Mouse (Mus musculus) heart, postnatal 0 days (tissue): Measurements from ENCODE around the gene Dok4. TPM values are rescaled to one million over a fixed set of nuclear protein-coding genes. Genes with fewer than 3 reads are reported as not detected.

Experiments used
- ATAC-seq: fragments of 200-750 bp; cut with Nextera tagmentation; 2 replicates; pipeline ENCODE4 v1.8.0; 2017; ENCODE audit warnings: low read depth, moderate number of reproducible peaks, moderate library complexity; ENCODE audit not compliant: insufficient read depth
- DNase-seq: peaks from one replicate; pipeline ENCODE4 v3.0.0-alpha.2; 2016; ENCODE audit warnings: low spot score
- H3K27ac ChIP-seq: fragments of 300-500 bp; sonication (generic); 2 replicates; pipeline ENCODE4 v1.5.1; 2014; ENCODE audit warnings: low read depth, mild to moderate bottlenecking
- H3K27me3 ChIP-seq: fragments of 300-500 bp; sonication (generic); 2 replicates; pipeline ENCODE4 v1.6.1; 2014; ENCODE audit warnings: low read length, mixed read lengths; ENCODE audit not compliant: control insufficient read depth, insufficient read depth
- H3K36me3 ChIP-seq: fragments of 300-500 bp; sonication (generic); replicated peaks from 2 replicates; pipeline ENCODE4 v1.6.1; 2014; ENCODE audit warnings: low read length, mixed read lengths; ENCODE audit not compliant: control insufficient read depth, insufficient read depth
- H3K4me1 ChIP-seq: fragments of 300-500 bp; sonication (generic); 2 replicates; pipeline ENCODE4 v1.6.1; 2014; ENCODE audit warnings: antibody characterized with exemption; ENCODE audit not compliant: control insufficient read depth, insufficient read depth
- H3K4me2 ChIP-seq: fragments of 300-500 bp; sonication (generic); 2 replicates; pipeline ENCODE4 v1.6.1; 2014; ENCODE audit warnings: low read depth, mild to moderate bottlenecking, low read length, moderate library complexity
- H3K4me3 ChIP-seq: fragments of 300-500 bp; sonication (generic); 2 replicates; pipeline ENCODE4 v1.5.1; 2014; ENCODE audit warnings: low read depth, low read length
- H3K9ac ChIP-seq: fragments of 300-500 bp; sonication (generic); replicated peaks from 2 replicates; pipeline ENCODE4 v1.6.1; 2014; ENCODE audit warnings: low read depth, low read length, mixed read lengths
- H3K9me3 ChIP-seq: fragments of 300-500 bp; sonication (generic); replicated peaks from 2 replicates; pipeline ENCODE4 v1.6.1; 2016; ENCODE audit warnings: low read length; ENCODE audit not compliant: control insufficient read depth
- CTCF ChIP-seq: IDR thresholded peaks from 2 replicates; pipeline ENCODE4 v1.5.1; 2016; ENCODE audit warnings: antibody characterized with exemption, control low read depth, low read depth
- EP300 ChIP-seq: IDR thresholded peaks from 2 replicates; pipeline ENCODE4 v1.6.1; 2016; ENCODE audit warnings: antibody characterized with exemption, low read depth
- WGBS: fragments of 180-500 bp; shearing (Covaris S2); extraction: QIAGEN DNeasy Blood & Tissue Kit; methylation state at CpG from one replicate; pipeline ENCODE4 v1.1.7; 2014; 5-methylcytosine and 5-hydroxymethylcytosine counted together
- polyA plus RNA-seq: library from polyadenylated mRNA; unstranded; fragments of >200 nt; fragmentation: Nextera tagmentation; extraction: Ambion mirVana; gene quantifications from 2 replicates; pipeline ENCODE4 v1.2.1, GENCODE M21; 2015
- total RNA-seq: library from RNA; depleted of rRNA; stranded (reverse); fragments of >200 nt; gene quantifications from 2 replicates; pipeline ENCODE4 v1.2.3, GENCODE M21; 2014; ENCODE audit warnings: low replicate concordance

The Dok4 gene
- total and polyA plus RNA-seq, 2 experiments from 2014 or later, result 28.7 to 43.4 TPM

- Histone ChIP-seq H3K9ac (no peak overlapping the region), H3K4me1 (no peaks in the 10 kb centered on the region), H3K27me3 (no peaks in the 10 kb centered on the region), H3K9me3 (no peaks in the 10 kb centered on the region), H3K4me2 (no peak overlapping the region), H3K36me3 (peaks cover 78% of the 10 kb centered on the region), H3K4me3 (no peak overlapping the region), H3K27ac (no peak overlapping the region)
- no peak for ATAC-seq
- DNase-seq, result no peak
- WGBS, result 82% methylated on average over 6 of the region's 6 CpGs
- TF ChIP-seq CTCF (no peak), EP300 (no peak)
These were observed 47.8 kb downstream of the Dok4 start for GRCm38 (mm10) chr8:94828284-94828683.

GRCm38 (mm10) chr8:94826210-94826609 is 49.9 kb downstream of the Dok4 start:
- ATAC-seq (no peak), DNase-seq (no peak)
- H3K9me3 ChIP-seq, result no peaks in the 10 kb centered on the region
- no peak overlapping the region for H3K27ac ChIP-seq
- H3K27me3 ChIP-seq, result no peaks in the 10 kb centered on the region
- H3K4me1 ChIP-seq, result no peaks in the 10 kb centered on the region
- H3K36me3 ChIP-seq, result peaks cover 87% of the 10 kb centered on the region
- H3K9ac ChIP-seq, result no peak overlapping the region
- TF ChIP-seq EP300 (no peak), CTCF (no peak)
- H3K4me2 ChIP-seq, result no peak overlapping the region
- no peak overlapping the region for H3K4me3 ChIP-seq
- 95% methylated on average over 5 of the region's 5 CpGs for WGBS

GRCm38 (mm10) chr8:94825170-94825569 is 51.0 kb downstream of the Dok4 start:
- Histone ChIP-seq H3K4me1 (no peaks in the 10 kb centered on the region), H3K4me2 (no peak overlapping the region), H3K9ac (no peak overlapping the region), H3K27ac (no peak overlapping the region), H3K36me3 (peaks cover 84% of the 10 kb centered on the region), H3K4me3 (no peak overlapping the region), H3K9me3 (no peaks in the 10 kb centered on the region), H3K27me3 (no peaks in the 10 kb centered on the region)
- no peak for TF ChIP-seq EP300
- TF ChIP-seq CTCF, result no peak
- DNase-seq (no peak), ATAC-seq (no peak)
- 84% methylated on average over 6 of the region's 6 CpGs for WGBS

GRCm38 (mm10) chr8:94822637-94823560 is 53.2 kb downstream of the Dok4 start:
- ATAC-seq (peak; percentile 72; the same call in 1 of the 2 replicates), DNase-seq (peak; percentile 61)
- Histone ChIP-seq H3K4me2 (no peak overlapping the region), H3K4me1 (no peaks in the 10 kb centered on the region), H3K27ac (no peak overlapping the region), H3K4me3 (no peak overlapping the region), H3K27me3 (no peaks in the 10 kb centered on the region), H3K36me3 (peaks cover 65% of the 10 kb centered on the region), H3K9me3 (no peaks in the 10 kb centered on the region), H3K9ac (no peak overlapping the region)
- TF ChIP-seq EP300 (no peak), CTCF (peak; percentile 77)
- 73% methylated on average over 23 of the region's 23 CpGs for WGBS

- Histone ChIP-seq H3K27ac (no peak overlapping the region), H3K4me1 (no peaks in the 10 kb centered on the region), H3K27me3 (no peaks in the 10 kb centered on the region), H3K9me3 (no peaks in the 10 kb centered on the region), H3K4me3 (no peak overlapping the region), H3K9ac (no peak overlapping the region), H3K4me2 (no peak overlapping the region), H3K36me3 (peaks cover 53% of the 10 kb centered on the region)
- TF ChIP-seq EP300 (no peak), CTCF (no peak)
- ATAC-seq (no peak), DNase-seq (no peak)
- WGBS, result 95% methylated on average over 2 of the region's 2 CpGs
These were observed 54.7 kb downstream of the Dok4 start for GRCm38 (mm10) chr8:94821381-94821780.

GRCm38 (mm10) chr8:94820553-94820952 is 55.6 kb downstream of the Dok4 start:
- Histone ChIP-seq H3K9me3 (no peaks in the 10 kb centered on the region), H3K27ac (no peak overlapping the region), H3K4me1 (no peaks in the 10 kb centered on the region), H3K27me3 (no peaks in the 10 kb centered on the region), H3K4me2 (no peak overlapping the region), H3K9ac (no peak overlapping the region), H3K4me3 (no peak overlapping the region), H3K36me3 (peaks cover 46% of the 10 kb centered on the region)
- ATAC-seq, result no peak
- DNase-seq, result no peak
- WGBS, result 83% methylated on average over 7 of the region's 7 CpGs
- no peak for TF ChIP-seq EP300
- no peak for TF ChIP-seq CTCF
